Mouse (Mus musculus) mouse trophoblast stem cell (cell line): ENCODE results near the gene Lrrc57.

Experiments used
- in situ Hi-C, 2 experiments: fragments of 300-500 bp; cut with MseI, MboI; formaldehyde crosslinking; loops; 2 replicates in 1 of 2; 3 replicates in 1 of 2; pipeline ENCODE4 v1.15.1; 2025

The Lrrc57 gene

DNA sequence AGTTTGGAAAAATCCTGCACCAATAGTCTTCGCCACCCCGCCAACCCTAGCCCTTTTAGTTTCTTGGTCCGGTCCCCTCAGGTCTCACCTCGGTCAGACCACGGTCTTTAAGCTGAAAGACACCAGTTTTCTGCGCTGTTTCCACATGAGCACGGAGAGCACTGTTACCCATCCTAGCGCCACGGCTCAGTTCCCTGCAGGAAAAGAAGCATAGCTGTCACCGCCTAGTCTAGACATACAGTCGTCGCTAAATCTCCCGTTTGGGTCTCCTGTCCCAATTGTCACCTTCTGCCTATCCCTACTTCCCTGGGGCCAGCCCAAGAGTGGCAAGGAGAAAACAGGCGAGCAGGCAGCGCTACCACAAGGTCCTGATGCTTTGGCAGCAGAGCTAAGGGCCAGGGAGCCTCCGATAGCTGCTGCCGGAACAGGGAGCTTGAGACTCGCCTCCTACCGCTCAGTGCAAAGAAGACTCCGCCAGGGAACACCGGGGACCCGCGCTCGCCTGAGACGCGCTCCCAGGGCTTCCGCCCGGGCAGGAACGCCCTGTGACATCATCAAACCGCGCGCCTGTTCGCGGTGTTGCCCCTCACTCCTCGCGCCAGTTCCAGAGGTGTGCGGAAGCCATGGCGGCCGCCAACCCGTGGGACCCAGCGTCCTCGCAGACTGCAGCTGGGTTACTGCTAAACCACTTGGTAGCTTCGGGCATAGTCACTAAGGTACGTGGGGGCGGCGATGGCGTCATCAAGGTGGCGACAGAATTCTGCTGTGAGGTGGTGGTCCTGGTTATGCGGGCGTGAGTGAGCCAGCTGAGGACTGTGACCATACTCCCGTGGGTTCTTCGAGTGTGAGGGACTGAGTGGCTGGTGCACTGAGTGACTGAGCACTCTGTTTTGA lies at the start of gene Lrrc57, which contains the start of gene Haus2:
Lrrc57 (minus strand) TSS at position 691 of the 894 bp plus-strand sequence.
Haus2 (plus strand) TSS at position 554 of the 894 bp plus-strand sequence.
- in situ Hi-C loops = no loop called here

DNA sequence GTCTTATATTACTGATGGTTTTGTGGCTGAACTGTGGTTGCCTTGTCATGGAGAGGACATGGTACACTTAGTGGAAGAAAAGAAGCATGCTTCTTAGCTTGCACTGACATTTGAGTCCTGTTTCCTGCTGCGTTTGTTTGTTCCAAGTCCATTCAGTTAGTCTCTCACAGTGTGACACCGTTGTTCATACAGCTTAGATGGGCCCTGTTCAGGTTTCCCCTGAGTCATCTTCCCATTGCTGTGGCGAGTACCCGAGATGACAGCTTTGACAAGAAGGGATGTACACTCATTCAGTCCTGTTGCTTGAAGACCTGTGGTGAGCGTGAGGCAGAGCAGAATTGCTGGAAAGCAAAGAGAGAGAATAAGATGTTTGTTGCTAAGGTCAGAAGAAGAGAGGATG lies 49.2 kb upstream of the Lrrc57 start:
- in situ Hi-C loops = no loop called here

DNA sequence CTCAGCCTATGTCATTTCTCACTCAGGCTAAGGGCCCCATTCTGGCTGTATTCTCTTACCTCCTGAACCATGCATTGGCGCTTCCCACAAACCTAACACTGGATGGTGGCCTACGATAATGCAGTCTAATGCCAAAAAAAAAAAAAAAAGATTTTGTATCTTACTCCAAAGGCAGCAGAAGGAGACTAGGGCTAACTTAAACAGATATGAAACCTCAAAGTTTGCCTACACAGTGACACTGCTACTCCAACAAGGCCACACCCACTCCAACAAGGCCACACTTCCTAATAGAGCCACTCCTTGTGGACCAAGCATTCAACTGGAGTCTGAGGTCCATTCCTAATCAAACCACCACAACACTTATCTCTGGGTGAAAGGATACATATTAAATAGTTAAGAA lies 47.4 kb upstream of the Lrrc57 start:
- in situ Hi-C loops = no loop called here

DNA sequence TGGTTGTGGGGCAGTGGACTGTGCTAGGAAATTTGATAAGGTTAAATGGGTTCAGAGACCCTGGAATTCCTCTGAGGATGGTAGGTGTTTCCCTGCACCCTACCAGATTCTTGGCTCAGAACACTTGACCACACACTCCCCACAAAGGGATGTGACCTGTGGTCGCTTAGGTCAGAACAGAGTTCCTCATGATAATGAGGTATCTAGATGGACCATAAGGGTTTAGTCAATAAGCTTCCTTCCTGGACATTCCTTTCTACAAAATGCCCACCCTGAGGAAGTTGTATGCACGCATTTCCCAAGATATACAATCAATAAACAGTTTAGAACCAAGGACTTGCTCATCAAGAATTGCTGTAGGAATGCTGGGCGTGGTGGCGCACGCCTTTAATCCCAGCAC lies 46.6 kb upstream of the Lrrc57 start:
- in situ Hi-C loops = no loop called here

DNA sequence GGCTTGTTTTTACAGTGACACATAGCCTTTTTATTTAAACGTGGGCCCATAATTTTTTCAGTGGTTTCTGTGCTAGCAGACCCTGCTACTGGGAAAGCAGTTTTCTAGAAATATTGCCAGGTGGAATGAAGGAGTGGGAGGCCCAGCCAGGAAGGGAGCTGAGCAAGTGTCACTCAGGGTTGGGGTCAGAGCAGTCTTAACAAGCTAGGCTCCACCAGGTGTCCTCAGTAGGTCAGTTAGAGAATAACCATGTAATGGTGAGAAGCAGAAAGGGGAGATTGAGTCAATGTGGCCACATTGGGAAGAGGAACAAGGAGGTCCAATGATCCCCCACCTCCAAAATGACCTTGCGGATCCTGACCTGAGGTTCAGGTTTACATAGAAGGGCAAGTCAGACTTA lies 45.4 kb upstream of the Lrrc57 start:
- in situ Hi-C loops = no loop called here

DNA sequence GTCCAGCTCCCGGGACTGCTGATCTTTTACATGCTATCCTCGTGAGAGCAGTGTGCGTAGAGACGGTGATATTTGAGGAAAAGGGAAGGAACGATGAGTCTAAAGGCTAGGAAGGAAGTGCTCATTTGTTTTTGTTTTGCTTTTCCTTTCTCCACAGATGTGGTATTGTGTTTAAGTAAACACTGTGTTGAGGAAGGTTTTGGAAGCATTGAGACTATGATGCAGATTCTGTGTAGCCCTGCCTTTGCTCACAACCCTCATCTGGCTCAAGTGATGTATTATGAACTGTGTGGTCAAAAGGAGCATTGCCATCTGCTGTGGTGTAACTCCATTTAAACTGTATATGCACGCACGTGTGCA lies 43.6 kb upstream of the Lrrc57 start:
- in situ Hi-C loops = no loop called here

DNA sequence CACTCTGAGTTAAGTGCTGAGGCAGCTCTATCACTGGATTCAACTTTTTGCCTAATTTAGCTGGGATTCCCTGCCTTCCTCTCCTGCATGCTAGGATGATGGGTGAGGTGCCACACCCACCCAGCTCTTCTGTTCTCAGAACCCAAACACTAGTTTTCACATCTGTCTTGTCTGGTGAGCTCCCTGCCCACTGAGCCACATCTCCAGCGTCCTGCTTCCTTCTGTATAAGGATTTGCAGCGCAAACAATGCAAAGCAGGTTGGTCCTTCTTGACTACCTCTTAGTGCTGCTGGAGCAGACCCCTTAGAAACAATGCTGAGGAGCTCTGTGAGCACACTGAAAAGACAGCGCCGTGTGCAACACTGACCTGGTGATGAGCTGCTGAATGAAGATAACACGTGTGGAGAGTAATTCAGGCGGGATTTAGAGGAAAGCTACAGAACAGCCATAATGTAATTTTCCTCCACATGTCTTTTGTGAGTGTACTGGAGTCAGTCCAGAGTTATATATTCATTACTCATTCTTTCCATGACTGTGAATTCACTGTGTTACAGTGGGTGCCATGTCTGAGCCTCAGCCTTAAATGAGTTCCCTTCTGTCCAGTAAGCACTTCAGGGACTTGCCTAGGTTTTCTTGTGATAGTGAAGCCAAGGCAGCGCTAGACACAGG lies 43.1 kb upstream of the Lrrc57 start:
- in situ Hi-C loops = no loop called here

DNA sequence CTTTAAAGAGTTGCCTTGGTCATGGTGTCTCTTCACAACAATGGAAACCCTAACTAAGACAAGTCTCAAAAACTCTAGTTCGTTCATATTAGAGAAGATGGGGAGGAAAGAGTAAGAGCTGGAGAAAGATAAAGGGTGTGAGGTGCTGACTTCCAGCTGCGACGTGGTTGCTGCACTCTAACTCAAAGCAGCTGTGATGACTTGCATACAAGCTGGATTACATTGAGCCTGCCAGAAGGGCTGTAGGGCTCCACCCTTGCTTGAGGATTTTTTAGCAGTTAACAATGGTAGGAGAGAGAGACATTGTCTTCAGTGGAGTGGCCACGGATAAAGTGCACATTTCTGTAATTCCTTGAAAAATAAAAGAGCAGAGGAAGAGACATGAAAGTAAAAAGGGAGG lies 37.5 kb upstream of the Lrrc57 start:
- in situ Hi-C loops = no loop called here

DNA sequence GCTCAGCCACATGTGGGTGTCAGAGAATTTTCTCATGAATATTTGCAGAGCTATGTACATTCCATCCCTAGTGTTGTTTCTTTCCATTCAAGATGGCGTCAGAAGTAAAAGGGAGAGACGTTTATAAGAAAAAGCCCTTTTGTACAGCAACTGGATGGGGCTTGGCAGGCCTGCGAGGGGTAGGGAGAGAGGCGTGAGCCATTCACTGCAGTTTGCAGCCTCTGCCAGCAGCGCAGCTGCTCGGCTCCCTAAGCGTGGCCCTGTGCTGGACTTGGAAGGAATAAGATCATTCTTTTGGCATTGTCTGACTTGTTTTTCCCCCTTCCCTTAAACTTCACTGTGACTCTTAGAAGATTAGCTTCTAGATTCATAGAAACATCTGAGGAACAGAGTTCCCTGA lies 34.5 kb upstream of the Lrrc57 start:
- in situ Hi-C loops = no loop called here

DNA sequence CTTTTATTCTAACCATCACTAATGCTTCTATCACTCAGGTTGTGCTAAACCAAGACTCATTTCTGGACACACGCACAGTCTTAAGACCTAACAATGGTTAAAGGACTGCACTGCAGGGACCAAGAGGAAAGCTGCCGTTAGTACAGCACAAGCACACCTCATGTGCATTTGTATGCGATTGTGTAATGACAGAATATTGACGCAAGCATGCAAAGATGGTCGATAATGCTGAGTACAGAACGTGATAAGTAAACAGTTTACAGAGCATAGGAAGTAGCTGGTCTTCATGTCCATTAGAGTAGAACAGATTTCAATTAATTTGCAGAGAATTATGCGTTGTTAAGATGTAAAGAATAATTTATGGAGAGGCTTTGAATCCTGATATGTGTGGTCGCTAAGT lies 31.5 kb upstream of the Lrrc57 start:
- in situ Hi-C loops = no loop called here

DNA sequence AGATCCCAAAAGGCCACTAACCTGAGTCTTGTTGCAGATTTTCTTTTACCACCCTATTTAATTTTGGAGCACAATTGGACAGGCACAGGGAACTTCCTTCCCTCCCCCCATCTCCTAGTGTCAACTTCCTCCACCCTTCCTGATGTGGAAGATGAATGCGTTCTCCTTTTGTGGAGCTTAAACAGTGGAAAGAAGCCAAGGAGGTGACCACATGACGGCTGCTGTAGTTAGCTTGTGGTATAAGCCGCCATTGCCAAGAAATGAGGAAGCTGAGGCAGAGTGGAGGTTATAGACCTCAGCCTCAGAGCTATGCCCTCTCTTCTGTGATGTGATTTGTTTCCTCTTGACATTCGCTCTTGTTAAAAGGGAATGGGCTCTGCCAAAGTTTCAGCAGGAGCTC lies 22.6 kb upstream of the Lrrc57 start:
- in situ Hi-C loops = no loop called here

DNA sequence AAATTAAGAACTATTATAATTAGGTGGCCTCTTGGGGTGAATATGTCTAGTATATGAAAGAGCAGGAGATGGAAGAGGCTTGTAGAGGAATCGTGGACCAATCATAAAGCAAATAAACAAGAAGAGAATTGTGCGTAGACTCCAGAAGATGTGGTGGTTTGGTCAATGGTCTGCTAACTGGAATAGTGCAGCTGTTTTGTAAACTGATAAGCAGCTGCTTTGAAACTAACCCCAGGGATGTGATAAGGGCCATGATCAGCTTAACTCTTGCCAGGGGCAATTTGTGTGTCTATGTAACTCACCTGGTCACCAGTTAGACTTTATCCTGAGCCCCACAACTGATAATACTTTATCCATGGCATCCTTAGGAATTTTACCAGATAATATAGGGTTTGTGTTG lies 22.2 kb upstream of the Lrrc57 start:
- in situ Hi-C loops = no loop called here

DNA sequence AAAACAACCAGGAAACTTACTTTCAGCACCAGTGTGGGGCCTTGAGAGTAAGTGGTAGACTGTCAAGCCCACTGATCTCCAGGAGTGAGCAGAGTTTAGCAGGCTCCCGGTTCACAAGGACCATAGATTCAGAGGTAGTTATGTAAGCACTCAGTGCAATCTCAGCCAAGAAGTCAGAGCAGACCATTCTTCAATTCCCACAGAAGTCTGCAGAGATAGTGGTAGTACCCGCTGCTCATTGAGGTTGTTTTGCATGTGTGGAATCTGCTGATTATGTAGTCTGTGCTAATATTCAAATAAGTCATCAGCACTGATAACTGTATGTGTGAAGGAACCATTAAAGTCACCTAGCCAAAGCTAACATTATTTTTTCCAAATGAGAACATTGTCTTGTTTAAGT lies 21.3 kb upstream of the Lrrc57 start:
- in situ Hi-C loops = no loop called here

DNA sequence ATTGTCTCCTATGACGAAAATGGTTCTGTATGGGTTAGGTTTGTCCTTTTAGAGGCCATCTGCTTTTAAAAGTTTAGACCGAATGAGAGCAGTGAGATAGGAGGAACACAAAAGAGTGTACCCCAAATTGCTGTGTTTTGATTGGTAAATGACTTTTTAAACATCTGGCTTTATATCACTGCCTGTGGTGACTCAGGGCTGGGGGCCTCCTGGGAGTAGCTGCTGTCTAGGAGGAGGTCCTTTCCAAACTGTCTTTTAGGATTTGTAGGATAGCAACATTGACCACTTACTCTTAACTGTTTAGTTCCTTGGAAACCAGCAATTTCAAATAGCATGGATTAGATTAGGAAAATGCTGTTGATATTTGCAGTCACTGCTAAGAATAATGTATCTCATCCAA lies 20.9 kb upstream of the Lrrc57 start:
- in situ Hi-C loops = no loop called here

DNA sequence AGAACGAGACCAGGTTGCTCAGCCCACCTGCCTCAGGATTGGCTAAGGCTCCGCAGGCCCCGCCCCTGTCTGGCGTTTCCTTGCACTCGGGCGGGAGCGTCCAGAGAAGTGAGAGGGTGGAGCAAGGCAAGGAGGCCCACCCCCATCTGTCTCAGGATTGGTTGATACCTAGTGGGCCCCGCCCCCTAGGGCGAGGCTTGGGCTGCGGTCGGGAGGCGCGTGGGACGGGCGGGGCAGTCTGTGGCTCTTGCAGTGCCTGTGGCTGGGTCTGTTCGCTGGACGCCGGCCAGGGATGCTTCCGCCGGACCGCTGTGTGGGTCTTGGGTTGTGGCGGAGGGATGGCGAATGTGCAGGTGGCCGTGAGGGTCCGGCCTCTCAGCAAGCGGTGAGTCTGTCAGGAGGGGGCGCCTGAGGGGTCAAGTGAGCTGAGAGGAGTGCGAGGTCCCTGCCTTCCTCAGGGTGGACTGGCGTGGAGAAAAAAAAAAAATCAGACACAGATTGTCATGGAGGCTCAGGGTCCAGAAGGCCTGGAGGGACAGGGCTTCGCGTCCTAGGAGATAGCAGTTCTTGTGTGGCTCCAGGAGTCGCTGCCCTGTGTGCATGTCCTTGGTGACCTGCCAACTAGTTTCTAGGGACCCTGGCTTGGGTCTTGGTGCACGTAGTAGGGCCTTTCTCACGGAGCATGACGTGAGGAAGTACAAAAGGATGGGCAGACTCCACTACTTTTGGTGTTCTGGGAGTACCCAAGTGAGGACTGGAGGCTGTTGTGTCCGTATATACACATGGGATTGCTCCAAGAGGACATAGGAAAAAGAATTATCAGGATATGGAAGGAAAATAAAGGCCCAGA lies 19.8 kb upstream of the Lrrc57 start, which contains the start of gene Stard9:
Stard9 (plus strand) TSS at position 236 of the 850 bp plus-strand sequence.
- in situ Hi-C loops = no loop called here

DNA sequence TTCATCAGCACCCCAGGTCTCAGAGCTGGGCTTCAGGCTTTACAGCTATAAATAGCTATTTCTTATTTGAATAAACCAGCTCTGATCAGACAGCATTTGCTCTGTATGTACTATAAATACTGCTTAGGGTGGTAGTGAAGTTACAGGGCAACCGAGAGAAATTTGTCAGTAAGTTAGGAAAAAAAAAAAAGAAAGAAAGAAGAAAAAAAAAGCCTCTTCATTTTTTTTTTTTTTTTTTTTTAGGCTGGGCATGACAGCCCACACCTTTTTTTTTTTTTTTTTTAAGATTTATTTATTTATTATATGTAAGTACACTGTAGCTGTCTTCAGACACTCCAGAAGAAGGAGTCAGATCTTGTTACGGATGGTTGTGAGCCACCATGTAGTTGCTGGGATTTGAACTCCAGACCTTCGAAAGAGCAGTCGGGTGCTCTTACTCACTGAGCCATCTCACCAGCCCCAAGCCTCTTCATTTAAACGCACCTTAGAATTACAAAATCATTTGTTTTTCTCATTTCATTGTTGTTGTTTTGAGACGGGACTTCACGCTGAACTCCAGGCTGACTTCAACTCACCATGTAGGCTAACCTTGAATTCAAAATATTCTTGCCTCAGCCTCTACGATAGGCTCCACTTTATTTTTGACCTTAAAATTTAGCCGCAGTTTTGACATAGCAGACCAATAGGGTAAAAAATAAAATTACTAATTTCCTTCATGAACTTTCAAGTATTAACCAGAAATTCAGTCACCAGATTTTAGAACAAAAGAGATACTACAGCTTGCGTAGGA lies 19.0 kb upstream of the Lrrc57 start:
- in situ Hi-C loops = no loop called here

DNA sequence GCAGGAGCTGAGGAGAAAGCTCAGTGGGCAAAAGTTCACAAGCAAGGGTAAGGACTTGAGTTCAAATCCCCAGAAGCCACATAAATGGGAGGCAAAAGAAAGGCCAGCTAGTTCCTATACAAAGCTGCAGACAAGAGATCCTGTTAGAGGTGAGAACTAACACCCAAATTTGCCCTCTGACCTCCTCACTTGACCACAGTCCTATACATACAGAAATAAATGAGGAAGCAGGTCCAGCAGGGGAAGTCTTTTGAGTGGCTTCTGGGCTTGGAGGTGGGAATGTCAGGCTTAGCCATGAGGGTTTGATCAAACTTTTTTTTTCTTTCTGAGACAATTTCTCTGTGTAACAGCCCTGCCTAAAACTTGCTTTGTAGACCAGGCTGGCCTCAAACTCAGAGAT lies 13.6 kb upstream of the Lrrc57 start:
- in situ Hi-C loops = no loop called here

DNA sequence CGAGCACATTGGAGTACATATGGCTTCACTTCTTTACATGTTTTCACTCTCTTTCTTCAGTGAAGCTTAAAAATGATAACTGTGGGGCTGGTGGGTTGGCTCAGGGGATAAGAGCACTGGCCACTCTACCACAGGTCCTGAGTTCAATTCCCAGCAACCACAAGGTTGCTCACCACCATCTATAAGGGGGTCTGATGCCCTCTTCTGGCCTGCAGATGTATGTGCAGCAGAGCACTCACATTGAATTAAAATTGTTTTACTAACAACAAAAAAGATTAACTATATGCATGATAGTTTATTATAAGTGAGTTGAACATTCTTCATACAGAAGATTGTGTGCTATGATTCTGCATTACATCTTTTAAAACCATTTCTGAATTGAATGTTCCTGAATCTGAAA lies 10.2 kb upstream of the Lrrc57 start:
- in situ Hi-C loops = no loop called here

DNA sequence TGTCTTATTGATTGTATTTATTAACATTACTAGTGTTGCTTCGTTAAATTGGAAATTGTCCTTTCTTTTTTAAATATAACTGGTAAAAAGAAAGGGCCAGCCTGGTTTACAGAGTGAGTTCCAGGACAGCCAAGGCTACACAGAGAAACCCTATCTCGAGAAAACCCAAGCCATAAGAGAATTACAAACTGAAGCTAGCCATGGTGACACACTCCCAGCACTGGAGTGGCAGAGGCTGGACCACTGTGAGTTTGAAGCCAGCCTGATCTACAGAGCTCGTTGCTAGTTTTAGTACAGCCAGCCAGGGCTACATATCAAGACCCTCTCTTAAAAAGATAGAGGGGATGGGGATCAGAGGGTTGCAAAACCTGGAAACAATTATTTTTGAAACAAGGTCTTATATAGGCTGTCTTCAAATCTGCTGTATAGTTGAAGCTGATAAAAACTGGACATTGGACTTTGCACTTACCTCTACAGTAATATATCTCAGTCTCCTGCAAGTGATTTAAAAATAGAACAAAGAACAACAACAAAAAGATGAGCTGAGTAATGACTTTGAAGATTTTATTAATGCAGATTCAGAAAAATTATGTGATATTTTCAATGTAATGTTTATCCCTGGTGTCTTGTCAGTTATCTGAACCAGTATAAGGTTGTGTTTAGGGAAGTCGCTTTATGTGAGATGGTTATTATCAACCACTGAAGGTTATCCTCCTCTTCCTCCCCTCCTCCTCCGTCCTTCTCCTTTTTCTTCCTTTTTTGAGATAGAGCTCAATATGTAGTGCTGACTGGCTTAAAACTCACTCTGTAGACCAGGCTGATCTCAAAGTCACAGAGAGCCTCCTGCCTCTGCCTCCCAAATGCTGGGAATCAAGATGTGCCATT lies 7.2 kb upstream of the Lrrc57 start:
- in situ Hi-C loops = no loop called here

DNA sequence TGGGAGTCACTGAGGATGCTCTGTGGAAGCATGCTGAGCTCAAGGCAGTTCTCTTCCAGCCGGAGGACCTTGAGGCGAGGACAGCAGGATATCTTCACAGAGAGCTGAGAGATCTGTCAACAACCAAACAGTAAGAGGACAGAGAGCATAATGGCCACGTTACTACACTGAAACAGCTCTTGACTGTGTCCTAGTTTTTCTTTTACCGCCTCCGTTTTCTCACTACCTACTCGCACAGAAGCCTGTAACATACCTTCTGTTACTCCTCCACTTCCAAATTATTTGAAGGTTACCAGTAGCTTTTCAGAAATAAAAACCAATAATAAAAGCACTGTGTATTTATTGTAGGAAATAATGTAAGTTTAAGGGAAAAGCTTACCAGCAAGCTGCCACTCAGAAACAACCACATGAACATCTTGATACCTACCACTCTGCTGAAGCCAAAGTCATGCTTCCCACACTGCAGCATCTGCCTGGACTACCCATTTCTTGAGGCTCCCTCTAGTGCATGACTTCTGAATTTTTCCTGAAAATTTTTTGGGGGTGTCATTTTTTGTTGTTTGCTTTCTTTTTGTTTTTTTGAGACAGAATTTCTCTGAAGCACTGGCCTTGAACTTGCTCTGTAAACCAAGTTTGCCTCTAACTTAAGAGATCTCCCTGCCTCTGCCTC lies 3.2 kb downstream of the Lrrc57 start:
- in situ Hi-C loops = no loop called here
